Mouse (Mus musculus): ENCODE data around the gene Wwox.
A peak's percentile ranks its signal among the peaks of the same experiment; 100 is the strongest.

Gene Wwox

DNA sequence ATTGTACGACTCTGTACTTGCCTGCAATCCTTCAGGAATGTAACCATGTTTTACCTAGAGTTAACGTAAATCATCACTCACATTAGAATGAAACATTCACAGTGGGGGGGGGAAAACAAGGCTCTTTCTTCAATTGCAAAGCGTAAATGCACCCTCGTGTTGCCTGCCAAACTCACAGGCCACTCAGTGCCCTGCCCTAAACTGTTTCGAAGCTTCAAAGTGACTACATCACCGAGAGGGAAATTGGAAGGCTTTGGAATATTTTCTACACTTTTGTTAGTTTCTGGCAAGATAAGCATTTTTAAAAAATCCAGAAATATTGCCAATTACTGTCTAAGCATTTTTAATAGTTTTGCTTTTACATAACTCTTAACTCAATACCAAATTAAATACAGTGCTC lies 231.3 kb downstream of the Wwox start:
- DNase-seq (ENCODE audit: low spot score) = no peak

DNA sequence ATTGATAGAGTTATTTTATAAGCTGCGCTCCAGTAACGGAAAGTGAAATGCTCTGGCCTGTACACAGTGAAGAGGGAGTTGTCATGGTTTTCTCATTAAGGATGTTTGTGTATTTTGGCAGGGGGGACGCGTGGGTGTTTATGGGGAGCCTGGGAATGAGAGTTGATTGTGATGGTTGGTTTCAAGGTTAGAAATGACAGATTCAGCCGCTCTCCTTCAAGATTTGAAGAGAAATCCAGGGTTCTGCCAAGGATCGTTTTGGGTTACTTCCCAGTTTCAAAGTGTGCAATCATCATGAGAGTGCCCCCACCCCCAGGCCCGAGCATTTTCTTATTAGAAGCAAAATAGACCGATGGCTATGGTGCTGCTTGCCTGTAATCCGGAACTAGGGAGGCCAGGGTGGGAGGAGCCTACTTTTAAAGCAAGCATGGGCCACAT lies 231.8 kb downstream of the Wwox start:
- DNase-seq (ENCODE audit: low spot score) = peak; percentile 36

DNA sequence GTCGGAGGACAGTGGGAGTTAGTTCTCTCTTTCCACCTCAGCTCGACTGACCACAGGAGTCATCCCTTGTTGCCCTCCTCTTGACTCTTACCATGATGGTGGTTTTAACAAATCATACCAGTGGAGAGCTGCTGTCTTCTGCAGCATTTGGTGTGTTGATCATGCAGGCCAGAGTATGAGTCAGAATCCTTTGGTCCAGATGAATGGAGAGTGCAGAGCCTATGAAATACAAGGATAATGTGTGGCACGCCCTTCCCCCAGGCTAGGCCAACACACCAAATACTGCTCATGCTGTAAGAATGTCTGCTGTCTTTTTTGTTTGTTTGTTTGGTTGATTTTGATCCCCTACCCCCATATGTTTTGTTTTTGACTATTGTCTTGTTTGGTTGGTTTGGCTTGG lies 234.0 kb downstream of the Wwox start:
- no peak for DNase-seq (ENCODE audit: low spot score)

DNA sequence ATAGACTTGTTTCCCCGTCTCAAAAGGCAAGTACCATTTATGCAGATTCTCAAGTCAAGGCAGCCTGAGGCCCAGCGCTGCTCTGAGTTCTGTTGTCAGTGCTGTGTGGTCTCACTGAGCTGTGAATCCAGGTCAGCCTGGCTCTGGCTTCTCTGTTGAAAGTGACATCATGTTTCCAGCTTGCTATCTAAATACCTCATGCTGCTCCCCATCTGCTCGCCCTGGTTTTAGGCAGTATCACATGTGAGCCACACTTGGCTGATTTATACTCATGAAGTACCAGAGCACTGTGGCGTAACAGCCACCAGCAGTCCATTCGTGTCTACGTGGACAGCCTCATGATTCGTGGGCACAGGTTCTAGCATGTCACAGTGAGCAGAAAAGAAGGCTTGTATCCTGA lies 235.7 kb downstream of the Wwox start:
- DNase-seq (ENCODE audit: low spot score) = no peak

DNA sequence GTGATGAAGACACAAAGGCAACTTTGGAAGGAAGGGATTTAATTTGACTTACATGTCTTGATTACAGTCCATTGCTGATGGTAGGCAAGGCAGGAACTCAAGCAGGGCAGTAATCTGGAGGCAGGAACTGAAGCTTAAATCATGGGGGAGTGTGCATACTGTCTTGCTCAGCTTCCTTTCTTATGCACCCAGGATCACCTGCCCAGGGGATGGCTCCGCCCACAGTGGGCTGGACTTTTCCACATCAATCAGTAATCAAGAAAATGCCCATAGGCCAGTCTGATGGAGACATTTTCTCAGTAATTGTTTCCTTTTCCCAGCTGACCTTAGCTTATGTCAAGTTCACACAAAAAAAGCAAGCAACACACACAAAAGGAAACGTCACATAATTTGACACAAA lies 237.5 kb downstream of the Wwox start:
- no peak for DNase-seq (ENCODE audit: low spot score)

DNA sequence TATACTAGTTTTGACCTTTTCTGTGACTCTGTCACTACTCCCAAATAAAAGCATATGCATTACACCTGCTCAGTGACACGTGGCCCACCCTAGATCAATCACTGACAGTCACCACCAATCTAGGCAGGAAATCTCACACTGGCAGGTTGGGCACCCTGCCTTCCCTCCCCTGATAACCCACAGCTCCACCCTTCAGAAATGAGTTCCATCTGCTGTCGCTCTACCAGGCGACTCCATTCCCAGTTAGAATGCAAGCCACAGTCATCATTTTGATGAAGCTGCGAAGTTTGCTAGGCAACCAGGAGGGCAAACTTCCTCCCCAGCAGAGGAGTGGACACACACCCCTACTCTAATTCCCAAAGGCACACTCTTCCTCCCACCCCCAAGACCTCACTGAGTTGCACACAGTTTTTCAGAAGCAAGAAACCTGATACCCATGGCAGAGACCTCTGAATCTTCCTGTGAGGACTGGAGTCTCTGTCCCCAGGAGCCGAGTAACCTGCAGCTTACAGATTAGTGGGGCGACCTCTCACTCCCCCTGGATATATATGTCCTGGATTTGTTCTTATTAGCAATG lies 238.2 kb downstream of the Wwox start:
- DNase-seq (ENCODE audit: low spot score) = no peak

DNA sequence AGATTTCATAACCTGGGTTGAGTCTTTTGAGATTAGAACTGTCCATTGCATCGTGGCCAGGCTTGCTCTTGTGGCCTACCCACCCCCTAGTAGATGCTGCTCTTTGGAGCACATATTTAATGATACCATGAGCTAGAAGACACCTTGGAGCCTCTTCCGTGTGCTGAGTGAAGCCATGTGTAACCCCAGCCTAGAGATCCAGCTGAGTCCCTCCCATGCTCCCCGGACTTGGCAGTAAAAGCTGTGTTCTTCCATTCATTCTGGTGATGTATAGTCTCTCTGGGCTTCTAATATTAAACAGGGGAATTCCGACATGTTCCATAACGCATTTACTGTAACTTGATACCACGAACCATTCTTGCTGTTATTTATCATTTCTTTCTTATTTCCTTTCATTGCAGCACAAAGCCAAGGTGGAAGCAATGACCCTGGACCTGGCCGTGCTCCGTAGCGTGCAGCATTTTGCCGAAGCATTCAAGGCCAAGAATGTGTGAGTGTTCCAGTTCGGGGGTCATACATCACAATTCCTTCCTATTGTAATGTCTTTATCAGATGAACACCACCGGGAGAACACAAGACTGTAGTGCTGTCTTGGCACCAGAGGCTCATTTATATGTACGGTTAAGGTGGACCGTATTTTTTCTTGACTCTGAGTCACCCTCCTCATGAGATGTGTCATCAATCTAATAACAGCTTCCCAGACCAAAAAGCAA lies 240.1 kb downstream of the Wwox start:
- DNase-seq (ENCODE audit: low spot score) = no peak

DNA sequence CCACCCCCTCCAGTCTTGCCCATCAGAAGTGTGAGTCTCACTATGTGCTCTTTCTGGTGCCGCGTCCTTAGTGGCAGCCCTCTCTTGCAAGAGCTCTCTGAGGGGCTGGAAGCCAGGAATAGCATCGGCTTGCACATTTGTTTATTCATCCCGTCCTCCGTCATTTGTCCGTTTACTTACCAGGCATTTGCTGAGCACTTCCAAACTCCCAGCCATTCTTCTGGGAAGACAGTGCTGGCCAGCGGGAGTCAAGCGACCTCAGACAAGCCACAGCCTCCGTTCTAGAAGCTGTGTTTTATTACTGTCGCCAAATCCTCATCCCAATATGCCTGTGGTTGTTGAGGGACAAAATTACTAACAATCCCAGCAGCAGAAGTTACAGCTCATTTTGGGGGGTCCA lies 241.7 kb downstream of the Wwox start:
- peak; percentile 50 for DNase-seq (ENCODE audit: low spot score)

DNA sequence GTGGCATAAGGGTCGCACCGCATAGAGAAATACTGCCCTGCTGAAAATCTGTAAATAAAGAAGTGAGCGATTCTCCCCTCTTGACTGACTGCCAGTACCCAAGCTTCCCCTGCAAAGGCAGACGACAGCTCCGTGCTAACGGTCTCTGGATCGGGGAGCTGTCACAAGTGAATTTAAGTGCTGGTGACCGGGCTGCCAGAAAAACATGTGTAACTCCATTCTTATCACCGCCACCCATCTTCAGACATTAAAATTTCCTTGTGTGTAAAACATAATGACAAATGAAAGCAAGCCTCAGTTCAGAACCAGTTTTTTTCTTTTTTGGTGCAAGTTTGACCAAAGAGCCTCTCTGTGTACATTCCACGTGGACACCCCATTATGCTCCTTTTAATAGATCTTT lies 242.7 kb downstream of the Wwox start:
- no peak for DNase-seq (ENCODE audit: low spot score)

DNA sequence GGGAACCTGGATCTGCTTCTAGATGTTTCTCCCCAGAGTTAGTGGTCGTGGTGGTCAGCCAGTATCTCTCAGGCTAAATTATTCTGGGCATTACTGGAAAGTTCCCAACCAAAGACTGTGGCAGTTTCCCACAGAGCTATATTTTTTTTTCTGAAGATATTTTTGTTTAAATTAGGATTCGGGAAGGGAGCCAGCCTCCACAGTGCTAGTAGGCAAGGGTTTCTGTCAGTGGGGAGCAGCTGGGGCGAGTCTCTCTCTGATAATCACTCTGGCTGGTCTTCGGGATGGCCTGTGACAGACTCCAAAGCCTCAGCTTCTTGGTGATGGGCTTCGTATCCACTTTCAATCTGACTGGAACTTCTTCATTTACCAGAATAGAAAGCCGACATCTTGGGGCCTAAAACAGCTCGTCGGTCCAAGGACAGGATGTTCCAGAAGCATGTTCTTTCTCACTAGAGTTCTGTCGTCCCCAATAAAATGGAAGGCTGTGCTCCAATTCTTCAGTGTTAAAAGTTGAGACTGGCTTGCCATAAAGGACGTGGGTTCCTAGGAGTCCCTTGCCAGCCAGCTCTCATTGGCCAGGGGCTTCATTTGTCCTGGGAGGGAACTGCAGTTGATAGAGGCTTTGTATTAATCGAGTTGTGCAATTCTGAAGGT lies 244.7 kb downstream of the Wwox start:
- peak; percentile 52 for DNase-seq (ENCODE audit: low spot score)

DNA sequence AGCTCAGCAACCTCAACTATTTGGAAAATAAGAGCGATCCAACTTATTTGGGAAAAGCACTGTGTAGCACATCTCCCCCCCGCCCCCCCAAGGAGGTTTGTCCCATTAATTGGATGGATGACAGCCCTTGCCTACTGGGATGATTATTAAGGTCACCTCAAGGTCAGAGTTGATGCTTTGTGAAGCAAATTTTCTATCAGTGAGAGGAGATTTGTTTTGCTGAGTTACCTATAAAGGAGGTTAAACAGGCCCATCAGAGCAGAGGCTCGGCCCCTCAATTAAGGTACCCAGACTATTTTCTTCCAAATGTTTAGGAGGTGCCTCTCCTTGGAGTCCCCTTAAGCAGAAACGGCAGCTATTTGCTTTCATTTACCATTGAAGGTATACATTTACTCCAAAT lies 247.0 kb downstream of the Wwox start:
- no peak for DNase-seq (ENCODE audit: low spot score)

DNA sequence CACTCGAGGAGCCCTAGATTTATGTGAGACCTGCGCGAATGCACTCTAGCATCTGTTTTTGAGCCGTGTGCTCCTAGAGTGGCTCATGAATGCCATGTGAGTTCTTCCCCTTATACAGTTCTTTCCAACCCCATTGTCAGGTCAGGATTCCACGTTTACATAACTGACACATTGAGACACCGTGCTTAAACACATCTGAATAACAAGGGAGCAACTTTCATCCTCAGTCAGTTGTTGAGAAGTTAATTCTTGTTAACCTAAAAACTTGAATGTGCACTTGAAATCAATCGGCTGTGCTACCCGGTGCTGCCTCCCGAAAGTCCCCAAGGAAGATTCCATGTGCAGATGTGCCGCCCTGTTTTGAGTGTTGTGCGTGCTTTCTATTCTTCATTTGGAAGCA lies 249.3 kb downstream of the Wwox start:
- DNase-seq (ENCODE audit: low spot score) = no peak

DNA sequence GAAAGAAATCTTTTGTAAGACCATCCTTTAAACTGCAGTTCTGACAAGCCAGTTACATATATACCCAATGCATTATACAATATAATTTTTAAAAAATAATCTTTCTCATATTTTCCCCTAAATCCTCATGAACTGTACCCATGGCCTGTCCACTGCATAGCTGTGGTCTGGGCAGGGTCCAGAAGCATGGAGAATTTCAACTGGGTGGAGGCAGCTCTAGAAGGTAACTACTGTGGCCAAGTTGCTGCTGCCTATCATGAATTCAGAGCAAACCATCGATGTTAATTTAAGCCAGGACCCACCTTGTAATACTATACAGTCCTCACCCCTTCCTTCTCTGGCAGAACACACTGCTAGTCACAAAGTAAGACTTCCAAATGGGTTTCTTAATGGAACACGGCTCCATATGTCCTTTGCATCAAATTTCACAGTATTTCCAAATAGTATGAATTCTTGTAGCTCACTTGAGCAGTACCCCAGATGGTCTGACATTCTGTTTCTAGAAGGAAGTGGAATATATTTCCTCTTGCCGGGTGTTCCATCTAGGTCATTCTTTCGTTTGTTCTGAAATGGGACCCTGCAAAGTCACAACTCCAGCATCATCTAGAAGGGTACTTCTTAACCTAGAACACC lies 255.2 kb downstream of the Wwox start:
- DNase-seq (ENCODE audit: low spot score) = no peak

DNA sequence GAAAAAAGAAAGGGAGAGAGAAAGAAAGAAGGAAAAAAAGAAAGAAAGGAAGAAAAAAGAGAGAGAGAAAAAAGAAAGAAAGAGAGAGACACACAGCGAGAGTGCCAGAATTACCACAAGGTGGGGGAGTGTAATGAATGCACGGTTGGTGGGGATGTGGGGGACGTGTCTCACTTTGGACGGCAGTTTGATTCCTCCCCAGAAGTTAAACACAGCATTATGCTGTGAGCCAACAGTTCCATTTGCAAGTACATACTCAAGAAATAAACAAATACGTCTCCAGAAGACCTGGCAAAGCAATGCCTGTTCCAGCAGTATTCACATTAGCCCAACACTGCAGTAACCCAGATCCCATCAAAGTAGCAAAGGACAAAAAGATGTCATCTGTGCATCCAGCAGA lies 264.1 kb downstream of the Wwox start:
- DNase-seq (ENCODE audit: low spot score) = no peak

DNA sequence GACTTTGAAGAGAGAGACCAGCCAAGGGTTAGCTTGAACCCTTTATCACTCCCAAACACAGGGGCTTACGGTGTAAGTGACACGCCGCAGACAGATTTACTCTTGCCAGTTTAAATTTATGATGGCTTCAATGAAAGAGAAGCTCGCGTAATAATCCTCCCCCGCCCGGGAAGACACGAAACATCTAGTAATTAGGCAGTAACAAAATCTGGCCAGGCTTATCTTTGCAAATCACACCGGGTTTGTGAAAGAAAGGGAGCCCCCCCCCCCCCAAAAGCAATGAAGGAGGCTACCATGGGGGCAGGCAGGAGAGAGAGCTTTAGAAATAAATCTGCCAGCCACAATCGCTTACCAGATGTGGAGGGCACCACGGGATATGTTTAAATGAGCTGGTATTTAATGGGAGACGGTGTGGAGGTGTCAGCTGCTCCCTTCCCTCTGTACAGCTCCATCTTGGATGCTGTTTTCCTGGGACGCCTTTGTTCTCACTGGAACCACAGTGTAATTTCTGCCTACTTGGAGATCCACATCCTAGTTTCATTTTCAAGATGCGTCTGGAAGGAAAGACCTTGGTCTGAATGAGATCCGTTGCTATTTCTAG lies 268.2 kb downstream of the Wwox start:
- DNase-seq (ENCODE audit: low spot score) = no peak

DNA sequence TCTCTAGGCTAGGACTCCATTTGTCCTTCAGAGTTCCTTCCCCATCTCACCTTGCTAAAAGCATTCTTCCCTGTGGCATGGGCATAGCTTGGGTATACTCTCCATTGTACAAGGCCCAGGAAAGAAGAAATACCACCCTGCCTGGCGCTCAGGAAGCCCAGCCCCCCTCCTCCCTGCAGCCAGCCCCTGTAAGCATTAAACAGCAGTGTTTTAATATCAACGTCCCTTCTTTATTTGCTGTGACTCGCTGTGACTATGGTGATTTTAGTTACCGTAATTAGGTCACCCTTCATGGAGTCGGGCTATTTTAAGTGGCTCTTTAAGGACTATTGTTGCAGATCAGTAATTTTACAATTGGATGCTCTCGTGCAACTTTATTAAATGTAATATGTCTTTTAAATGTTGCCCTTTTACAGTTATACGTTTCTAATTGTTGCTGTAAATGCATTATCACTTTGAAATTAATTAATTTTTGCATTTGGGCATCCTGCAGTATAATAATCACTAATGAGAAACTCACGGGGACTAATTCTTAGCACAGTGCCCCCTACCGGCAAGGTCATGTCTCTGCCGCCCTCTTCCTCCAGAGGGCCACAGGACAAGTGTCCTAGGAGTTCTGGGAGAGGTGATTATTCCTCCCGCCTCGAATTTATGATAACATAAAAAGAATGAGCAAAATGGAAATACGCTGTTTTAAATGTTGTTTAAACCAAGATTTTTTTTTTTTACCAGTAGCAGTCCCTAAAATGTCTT lies 276.0 kb downstream of the Wwox start:
- DNase-seq (ENCODE audit: low spot score) = no peak

DNA sequence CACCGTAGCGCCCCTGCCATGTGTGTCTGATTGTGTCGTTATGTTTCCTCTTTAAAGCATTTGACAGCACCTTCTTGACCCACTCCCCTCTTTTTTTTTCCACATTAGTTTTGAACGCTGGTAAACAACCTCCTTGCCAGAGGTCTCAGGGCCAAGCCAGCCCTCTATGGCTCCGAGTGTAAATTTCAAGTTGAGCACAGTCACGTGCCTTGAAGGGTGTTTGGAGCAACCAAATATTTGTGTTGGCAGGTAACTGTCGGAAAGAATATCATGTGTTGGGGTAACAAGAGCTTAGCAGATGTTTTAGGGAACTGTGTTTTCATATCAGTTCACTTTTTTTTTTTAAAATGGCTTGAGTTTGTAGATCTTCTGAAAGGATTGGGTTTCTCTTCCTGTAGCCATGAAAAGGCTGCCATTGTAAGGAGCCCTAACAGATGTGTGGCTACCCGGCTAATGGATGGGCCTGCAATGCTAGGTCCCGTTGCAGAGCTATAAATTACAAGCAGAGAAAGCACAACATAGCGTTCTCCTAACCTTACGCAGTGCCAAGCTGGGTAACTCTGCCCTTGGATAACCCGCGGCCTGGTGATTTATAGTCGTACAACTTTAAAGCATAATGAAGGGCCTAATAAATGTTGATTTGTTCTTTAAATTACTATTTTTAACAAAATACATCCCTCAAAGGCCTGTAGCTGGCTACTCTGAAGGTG lies 277.2 kb downstream of the Wwox start:
- DNase-seq (ENCODE audit: low spot score) = peak; percentile 23

DNA sequence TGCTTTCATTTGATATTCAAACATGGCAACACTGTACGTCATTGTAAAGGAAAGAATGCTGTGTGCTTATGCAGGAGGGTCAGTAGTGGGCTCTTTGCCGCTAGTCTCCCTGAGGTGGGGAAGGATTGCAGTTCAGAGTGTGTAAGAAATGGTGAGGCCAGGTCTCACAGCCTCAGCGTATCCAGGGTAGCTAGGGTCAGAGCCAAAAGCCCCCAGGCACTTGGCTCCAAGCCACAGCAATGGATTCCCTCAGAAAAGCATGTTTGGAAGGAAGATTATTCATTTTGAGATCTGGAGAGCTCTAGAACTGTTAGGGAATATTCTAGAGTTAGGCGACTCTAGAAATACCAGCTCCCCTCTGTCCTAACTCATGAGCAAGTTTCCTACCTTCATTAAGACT lies 279.4 kb downstream of the Wwox start:
- DNase-seq (ENCODE audit: low spot score) = no peak

DNA sequence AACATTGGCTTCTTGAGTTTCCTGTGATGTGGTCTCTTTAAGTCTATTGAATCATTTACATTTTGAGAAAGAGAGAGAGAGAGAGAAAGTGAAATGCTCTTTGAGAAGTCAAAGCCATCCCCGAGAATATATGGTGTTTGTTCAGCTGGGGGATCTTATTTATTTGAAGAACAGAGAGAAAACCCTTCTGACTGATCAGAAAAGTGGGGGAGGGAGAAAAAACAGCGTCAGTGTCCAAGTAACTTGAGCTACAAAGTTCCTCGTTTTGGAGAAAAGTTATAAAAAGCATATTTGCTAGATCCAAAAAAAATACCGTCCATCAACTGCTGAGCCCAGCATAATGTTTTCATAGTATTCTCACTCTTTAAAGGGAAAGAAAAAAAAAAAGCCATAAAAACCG lies 283.2 kb downstream of the Wwox start:
- DNase-seq (ENCODE audit: low spot score) = no peak

DNA sequence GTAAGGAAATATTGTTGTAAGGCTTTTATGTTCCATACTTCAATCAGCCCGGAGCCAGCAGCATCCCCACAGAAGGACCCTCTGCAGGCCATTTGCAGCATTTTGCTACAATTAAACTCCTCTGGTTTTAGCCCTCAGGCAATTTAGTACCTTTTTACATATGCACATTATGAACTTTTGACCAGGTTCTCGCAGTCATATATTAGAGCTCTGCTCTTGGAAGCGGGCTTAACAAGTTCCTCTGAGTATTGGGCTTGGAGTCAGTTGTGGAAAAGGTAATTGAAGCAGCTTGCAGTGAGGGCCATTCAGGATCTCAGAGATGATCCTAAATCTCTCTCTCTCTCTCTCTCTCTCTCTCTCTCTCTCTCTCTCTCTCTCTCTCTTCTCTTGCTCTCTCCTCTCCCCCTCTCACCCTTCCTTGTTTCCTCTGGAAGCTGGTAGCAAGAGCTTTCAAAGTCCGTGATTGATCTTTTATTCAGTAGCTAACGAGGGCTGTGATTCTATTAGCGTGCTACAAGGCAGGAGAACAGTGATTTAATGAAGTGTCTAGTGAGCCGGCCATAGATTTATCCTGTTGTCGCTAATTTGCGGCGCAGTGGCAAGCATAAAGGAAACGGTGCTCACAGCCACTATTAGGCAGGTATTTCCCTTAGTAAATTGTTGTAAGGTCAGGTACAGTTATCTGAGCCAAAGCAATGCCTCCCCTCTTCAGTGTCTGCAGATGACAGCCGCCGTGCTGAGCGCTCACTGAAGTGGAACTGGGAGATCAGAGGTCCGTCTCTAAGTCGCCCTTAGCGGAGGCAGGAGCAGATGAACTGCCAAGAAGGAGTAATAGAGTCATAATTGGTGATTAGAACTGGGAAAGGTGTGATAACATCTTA lies 292.0 kb downstream of the Wwox start:
- no peak for DNase-seq (ENCODE audit: low spot score)

Data from lung, postnatal 25 days (tissue).